Mouse (Mus musculus): Measurements from ENCODE around the gene Gm13275.
"Not testable (repeated sequence)": the region's sequence is repeated elsewhere in the genome, so short reads cannot be mapped to it uniquely, and the experiment has no call there.

Gm13275 gene

DNA sequence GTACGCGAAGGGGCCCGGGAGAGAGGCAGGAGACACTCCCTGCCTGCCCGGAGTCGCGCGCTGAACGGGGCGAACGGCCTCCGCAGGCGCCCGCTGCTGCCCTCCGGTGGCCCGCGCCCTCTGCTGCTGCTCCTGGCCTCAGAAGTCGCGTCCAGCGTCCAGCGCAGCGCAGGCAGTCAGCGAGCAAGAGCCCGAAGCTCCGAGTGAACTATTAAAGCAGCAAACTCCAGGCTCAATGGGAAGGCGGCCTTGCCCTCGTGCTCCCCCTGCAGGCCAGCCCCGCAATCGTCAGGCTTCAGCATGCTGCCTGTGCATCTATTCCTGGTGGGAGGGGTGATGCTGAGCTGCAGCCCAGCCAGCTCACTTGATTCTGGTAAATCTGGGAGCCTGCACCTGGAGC, 2.8 kb downstream of the Gm13275 start, which contains the start of gene Gm13279:
TSS of gene Gm13279 (plus strand) at position 301 of the 400 bp plus-strand sequence.
- CTCF ChIA-PET: not testable (repeated sequence)

DNA sequence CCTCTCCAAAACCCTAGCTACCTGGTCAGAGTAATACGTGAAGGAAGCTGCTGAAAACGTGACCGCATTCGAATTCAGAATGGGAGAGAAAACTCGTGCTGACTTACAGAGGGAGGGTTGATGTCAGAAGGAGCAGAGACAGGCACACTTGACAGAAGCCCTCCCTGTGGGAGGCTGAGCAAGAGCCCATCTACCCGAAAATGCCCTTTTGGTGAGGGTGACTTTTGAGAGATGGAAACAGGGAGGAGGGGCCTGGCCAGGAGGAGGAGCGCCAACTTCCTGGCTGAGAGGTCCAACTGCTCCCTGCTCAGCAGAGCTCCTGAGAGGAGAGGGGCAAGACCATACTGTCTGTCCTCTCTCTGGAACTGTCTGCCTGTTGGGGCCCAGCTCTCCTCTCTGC, 5.1 kb downstream of the Gm13275 start, which contains the start of gene Gm13285:
TSS of gene Gm13285 (plus strand) at position 301 of the 400 bp plus-strand sequence.
- CTCF ChIA-PET: not testable (repeated sequence)

DNA sequence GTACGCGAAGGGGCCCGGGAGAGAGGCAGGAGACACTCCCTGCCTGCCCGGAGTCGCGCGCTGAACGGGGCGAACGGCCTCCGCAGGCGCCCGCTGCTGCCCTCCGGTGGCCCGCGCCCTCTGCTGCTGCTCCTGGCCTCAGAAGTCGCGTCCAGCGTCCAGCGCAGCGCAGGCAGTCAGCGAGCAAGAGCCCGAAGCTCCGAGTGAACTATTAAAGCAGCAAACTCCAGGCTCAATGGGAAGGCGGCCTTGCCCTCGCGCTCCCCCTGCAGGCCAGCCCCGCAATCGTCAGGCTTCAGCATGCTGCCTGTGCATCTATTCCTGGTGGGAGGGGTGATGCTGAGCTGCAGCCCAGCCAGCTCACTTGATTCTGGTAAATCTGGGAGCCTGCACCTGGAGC, 8.7 kb downstream of the Gm13275 start, which contains the start of gene Gm13287:
TSS of gene Gm13287 (plus strand) at position 301 of the 400 bp plus-strand sequence.
- CTCF ChIA-PET: not testable (repeated sequence)

DNA sequence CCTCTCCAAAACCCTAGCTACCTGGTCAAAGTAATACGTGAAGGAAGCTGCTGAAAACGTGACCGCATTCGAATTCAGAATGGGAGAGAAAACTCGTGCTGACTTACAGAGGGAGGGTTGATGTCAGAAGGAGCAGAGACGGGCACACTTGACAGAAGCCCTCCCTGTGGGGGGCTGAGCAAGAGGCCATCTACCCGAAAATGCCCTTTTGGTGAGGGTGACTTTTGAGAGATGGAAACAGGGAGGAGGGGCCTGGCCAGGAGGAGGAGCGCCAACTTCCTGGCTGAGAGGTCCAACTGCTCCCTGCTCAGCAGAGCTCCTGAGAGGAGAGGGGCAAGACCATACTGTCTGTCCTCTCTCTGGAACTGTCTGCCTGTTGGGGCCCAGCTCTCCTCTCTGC, 10.9 kb downstream of the Gm13275 start, which contains the start of gene Gm13288:
TSS of gene Gm13288 (plus strand) at position 301 of the 400 bp plus-strand sequence.
- CTCF ChIA-PET: not testable (repeated sequence)

DNA sequence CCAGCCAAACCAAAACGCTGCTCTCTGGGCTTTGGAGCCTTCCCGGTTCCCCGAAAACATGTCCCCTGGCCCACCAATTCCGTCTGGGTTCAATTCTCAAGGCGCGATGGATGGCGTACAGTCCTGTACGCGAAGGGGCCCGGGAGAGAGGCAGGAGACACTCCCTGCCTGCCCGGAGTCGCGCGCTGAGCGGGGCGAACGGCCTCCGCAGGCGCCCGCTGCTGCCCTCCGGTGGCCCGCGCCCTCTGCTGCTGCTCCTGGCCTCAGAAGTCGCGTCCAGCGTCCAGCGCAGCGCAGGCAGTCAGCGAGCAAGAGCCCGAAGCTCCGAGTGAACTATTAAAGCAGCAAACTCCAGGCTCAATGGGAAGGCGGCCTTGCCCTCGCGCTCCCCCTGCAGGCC, 11.5 kb downstream of the Gm13275 start:
- CTCF ChIA-PET: not testable (repeated sequence)

DNA sequence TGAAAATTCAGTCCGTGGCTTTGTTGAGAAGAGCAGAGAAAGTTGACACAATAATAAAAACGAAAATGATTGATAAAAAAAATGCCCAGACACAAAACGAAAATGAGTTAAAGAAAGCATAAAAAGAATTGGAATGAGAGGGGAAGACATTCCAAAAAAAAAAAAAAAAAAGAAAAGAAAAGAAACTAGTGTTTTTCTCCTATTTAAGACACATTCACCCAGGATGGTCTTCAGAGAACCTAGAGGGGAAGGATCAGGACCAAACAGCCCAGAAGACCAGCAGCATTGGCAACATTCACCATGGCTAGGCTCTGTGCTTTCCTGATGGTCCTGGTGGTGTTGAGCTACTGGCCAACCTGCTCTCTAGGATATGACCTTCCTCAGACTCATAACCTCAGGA, 21.6 kb downstream of the Gm13275 start, which contains the start of gene Ifna7:
TSS of gene Ifna7 (plus strand) at position 301 of the 400 bp plus-strand sequence.
- CTCF ChIA-PET: no interaction called here

DNA sequence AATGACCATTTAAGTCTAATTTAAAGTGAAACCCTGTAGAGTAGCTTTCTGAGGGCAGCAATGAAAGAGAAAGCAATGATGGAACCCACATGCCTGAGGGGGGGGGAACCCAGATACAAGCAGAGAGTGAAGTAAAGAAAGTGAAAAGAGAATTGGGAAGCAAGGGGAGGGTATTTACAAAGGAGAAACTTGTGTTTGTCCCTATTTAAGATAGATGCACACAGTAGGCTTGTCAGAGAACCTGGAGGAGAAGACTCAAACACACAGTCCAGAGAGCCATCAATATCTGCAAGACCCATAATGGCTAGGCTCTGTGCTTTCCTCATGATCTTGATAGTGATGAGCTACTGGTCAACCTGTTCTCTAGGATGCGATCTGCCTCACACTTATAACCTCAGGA, 25.4 kb downstream of the Gm13275 start, which contains the start of gene Ifna11:
TSS of gene Ifna11 (plus strand) at position 301 of the 400 bp plus-strand sequence.
- CTCF ChIA-PET: no interaction called here

DNA sequence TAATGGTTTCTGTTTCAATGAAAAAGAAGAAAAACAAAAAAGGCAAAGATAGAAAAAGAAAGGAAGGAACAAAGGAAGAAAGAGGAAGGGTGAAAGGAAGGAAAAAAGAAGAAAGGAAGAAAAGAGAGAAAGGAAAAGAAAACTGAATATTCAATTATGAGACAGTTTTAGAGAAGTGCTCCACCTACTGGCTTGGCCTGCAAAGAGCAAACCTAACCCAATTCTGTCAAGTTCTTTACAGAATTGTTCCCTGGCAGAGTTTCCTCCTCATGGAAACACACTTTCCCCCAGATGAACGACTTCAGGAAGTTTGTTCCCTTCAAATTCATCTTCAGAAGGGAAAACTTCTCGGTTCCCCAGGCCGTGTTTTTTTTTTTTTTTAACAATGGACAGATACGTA, 28.7 kb downstream of the Gm13275 start:
- CTCF ChIA-PET: interaction anchor here (0.6 kb wide), 1 partner anchor 404 kb away, joined by 4 read pairs; no protein-coding TSS in a partner anchor

DNA sequence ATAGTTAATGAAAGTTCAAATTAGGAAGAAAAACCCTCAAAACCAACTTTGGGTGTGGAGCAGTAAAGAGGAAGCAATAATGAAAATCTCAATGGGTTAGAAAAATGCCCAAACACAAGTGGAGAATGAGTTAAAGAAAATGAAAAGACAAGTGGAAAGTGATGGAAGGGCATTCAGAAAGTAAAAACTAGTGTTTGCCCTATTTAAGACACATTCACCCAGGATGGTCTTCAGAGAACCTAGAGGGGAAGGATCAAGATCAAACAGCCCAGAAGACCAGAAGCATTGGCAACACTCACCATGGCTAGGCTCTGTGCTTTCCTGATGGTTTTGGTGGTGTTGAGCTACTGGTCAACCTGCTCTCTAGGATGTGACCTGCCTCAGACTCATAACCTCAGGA, 32.8 kb downstream of the Gm13275 start, which contains the start of gene Ifna6:
TSS of gene Ifna6 (plus strand) at position 301 of the 400 bp plus-strand sequence.
- CTCF ChIA-PET: not testable (repeated sequence)

DNA sequence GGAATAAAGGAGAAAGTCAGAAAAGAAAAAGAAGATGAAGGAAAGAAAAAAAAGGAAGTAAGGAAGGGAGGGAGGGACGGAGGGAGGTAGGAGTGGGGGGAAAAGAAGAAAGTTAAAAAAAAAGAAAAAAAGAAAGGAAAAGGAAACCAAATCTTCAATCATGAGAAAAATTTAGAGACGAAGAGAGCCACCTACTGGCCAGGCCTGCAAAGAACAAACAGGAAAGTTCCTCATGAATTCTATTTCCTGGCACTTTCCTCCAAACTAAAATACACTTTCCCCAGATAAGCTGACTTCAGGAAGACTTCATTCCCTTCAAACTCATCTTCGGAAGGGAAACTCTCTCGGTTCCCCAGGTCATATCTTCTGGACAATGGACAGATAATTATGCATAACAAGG, 36.2 kb downstream of the Gm13275 start:
- CTCF ChIA-PET: no interaction called here

DNA sequence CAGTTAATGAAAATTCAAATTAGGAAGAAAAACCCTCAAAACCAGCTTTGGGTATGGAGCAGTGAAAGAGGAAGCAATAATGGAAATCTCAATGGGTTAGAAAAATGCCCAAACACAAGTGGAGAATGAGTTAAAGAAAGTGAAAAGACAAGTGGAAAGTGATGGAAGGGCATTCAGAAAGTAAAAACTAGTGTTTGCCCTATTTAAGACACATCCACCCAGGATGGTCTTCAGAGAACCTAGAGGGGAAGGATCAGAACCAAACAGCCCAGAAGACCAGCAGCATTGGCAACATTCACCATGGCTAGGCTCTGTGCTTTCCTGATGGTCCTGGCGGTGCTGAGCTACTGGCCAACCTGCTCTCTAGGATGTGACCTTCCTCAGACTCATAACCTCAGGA, 40.9 kb downstream of the Gm13275 start, which contains the start of gene Ifna5:
TSS of gene Ifna5 (plus strand) at position 301 of the 400 bp plus-strand sequence.
- CTCF ChIA-PET: not testable (repeated sequence)

DNA sequence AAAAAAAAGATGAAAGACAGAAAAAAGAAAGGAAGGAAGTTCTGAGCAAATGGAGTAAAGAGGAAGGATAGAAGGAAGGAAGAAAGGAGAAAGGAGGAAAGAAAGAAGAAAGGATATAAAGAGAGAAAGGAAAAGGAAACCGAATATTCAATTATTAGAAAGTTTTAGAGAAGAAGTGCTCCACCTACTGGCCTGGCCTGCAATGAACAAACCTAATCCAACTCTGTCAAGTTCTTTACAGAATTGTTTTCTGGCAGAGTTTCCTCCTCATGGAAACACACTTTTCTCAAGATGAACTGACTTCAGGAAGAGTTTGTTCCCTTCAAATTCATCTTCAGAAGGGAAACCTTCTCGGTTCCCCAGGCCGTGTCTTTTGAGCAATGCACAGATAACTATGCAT, 44.5 kb downstream of the Gm13275 start:
- CTCF ChIA-PET: no interaction called here

DNA sequence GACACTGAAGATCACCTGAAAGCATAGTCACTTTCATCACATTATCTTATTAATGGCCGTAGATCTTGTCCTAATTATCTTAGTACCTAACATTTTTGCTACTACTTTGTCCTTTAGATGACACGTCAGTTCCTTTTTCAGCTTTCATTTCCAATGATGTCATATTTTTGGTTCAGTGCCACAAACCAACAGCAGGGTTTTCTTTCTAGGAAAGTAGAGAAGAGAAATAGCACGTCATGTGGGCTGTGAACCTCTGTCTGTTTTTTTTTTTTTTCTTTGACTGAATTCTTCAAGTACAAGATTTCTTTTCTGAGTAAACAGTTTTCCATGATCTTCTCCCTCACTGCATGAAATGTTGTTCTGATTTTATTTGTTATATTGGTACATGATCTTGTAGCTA, 45.8 kb downstream of the Gm13275 start:
- CTCF ChIA-PET: interaction anchor here (0.6 to 0.7 kb wide), 4 partner anchors 20 to 470 kb away, joined by 3 to 6 read pairs (median 3); no protein-coding TSS in a partner anchor

DNA sequence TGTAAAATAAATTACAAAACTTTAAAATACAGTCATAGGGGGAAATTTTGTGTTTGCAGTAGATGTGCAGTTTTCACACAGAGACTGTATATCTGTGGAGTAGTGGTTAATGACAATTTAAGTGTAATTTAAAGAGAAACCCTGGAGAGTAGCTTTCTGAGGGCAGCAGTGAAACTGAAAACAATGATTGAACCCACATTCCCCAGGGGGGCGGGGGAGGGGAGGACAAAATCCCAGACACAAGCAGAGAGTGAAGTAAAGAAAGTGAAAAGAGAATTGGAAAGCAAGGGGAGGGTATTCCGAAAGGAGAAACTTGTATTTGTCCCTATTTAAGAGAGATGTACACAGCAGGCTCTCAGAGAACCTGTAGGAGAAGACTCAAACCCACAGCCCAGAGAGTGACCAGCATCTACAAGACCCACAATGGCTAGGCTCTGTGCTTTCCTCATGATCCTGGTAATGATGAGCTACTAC, 47.2 kb downstream of the Gm13275 start, which contains the start of gene Ifna4:
TSS of gene Ifna4 (plus strand) at position 424 of the 474 bp plus-strand sequence.
- CTCF ChIA-PET: interaction anchor here (0.7 kb wide), 1 partner anchor 288 kb away, joined by 6 read pairs; no protein-coding TSS in a partner anchor
